Mouse (Mus musculus) WW6 (cell line): Measurements from ENCODE around the gene C1ql1.
A peak's percentile ranks its signal among the peaks of the same experiment; 100 is the strongest.

ENCODE experiments used
- DNase-seq: peaks from one replicate; pipeline ENCODE4 v3.0.0-alpha.2; 2013; ENCODE audit warnings: low read depth, low spot score

The C1ql1 gene

GRCm38 (mm10) chr11:102946265-102946991, at the start of gene C1ql1:
C1ql1 (minus strand) TSS chr11:102946688.
- peak; percentile 89 for DNase-seq

DNA sequence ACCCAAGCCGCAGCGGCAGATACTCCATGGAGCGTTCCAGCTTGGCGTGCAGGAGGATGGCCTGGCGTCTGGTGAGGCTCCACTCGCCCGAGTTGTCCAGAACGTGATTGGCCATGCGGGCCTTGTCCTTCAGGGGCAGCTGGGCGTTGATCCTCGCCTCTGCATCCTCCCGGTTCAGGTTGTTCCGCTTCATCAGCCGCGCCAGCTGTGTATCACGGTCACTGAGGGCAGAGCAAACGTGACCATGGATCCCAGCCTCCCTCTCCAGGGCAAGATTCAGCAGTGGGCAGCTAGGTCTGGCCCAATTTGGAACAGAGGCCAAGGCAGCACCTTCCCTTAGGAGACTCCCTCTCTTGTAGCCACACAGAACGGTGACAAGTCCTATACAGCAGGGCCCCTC, 48.5 kb upstream of the C1ql1 start:
- no peak for DNase-seq

DNA sequence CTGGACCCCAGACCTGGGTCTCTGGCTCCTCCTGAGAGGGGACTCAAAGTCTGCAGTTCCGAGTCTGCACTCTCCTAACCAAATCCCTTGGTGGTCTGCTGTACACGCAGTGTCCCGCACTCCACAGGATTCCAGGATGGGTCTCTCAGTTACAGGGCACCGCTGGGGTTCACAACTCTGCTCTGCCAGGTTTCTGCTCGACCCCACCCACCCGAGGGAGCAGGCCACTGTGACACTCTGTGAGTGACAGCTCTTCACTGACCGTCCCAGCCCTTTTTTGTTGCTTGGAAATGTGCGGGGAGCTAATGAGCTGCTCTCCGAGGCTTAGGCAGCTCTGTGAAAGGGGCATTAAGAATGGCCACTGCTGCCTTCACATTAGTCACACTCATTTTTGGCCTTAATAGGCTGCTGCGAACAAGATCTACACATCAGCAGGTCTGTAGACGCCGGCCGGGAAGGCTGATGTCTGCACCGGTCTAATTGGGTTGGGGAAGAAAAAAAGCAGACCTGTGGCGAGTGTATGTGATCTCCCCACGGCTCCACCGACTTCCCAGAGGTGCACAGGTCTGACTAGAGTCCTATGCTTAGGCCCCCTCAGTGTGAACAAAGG, 47.0 kb upstream of the C1ql1 start:
- DNase-seq: no peak

- DNase-seq: no peak
Observed at GRCm38 (mm10) chr11:102992940-102993339, 46.5 kb upstream of the C1ql1 start.

DNA sequence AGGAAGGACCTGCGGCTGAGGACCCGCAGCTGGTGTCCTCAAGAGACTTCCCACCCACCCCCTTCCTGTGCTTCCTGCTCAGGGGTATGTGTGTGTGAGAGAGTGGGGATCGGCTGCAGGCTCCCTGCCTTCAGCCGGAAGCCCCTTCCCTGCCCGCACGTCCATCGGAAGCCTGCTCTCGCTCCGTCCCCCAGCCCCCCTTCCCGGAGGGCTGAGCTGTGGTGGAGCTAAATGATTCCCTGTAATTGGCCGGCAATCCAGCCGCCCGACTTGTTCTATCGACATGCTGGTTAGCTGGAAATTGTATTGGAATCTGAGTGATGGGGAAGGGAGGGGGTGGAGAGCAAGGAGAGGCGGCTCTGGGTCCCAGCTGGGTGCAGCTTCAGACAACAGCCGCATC, 45.2 kb upstream of the C1ql1 start:
- DNase-seq: no peak

DNA sequence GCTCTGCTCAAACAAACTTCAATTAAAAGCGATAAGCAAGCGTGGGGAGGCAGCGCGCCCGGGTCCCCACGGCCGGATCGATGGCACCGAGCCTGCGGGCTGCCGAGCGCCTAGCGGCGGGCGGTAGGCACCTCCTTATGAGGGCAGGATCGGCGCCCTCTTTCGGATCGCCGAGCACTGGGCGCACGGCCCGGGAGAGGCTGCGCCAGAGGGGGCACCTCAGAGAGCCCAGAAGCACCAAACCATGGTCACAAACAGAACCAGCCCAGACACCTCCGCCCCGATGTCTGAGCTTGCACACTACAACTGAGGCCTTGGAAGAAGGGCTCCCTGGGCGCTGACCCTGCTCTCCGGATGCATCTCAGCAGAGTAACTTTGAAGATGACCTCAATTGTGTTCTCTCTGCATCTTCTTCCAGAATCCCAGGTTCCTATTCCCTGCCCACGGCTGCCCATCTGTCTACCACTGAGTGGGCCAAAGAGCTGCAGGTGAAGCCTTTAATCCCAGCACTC, 43.7 kb upstream of the C1ql1 start:
- no peak for DNase-seq

GRCm38 (mm10) chr11:102989641-102990151, 43.2 kb upstream of the C1ql1 start:
- DNase-seq: no peak

DNA sequence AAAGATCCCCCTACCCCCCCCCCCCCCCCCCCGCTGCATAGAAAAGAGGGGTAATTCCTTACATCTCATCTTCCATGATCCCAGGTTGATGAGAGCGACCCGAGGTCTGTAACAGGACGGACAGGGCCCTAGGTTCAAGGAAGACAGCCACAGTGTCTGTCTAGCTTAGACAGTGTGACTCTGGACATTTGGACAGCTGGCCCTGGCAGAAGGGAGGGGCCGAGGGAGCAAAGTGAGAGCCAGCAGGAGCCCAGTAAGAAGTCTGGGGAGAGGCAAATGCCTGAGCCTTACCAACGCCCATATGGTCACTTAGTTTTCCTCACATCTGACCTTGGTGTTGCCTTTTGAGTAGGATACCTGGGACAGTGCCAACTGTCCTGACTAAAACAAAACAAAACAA, 38.7 kb upstream of the C1ql1 start:
- no peak for DNase-seq

- no peak for DNase-seq
Observed at GRCm38 (mm10) chr11:102984615-102985014, 38.1 kb upstream of the C1ql1 start.

GRCm38 (mm10) chr11:102984086-102984485, 37.6 kb upstream of the C1ql1 start:
- DNase-seq: no peak

DNA sequence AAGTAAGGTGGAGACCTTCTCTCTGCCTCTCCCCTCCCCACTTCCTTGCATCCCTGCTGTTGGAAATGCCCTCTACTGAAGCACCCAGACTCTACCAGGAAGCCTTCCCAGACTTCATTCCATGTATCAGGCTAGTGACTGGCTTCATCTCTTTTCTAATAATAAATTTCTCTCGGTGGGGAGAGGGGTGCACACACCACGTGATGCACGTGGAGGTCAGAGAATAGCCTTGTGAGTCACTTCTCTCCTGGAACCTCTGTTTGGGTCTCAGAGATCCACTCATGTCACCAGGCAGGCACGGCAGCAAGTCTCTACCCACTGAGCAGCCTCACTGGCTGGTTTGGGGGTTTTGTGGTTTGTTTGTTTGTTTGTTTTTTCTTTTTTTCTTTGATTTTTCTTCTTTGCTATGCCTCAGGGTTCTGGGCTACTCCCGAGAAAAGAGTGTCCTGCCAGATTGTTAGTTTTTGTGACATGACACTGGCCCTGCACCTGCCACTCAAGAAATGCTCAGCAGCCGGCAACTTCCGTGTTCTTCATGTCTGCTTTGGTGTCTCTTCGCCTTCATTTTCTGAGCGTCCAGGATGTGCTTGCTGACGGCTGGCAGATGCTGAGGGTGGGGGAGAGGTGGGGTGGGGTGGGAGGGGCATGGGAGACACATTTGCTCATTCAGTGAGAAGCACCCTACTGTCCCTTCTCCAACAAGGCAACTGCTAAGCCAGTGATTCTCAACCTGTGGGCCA, 34.8 kb upstream of the C1ql1 start:
- DNase-seq: no peak

DNA sequence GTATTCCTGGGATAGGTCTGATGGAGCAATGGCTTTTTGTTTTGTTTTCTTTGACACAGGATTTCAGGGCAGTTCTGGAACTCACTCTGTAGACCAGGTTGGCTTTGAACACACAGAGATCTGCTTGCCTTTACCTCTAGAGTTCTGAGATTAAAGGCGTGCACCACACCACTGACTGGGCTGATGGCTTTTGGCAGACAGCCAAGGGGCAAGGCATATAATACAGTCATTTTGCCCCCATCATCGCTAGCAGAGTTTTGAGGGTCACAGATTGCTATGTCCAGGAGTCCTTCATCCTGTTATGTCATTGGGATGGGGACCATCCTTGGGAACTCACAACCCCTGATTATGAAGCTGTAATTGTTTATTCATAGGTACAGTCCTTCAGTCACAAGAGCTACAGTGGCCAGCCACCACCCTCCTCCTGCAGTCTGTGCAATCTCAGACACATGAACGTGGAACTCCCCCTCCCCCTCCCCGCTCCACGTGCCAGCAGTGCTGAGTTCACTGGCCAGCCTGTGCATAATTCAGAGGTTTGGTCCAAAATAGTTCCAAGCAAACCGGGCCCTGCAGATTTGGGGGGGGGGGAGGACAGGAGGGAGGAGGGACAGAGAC, 31.7 kb upstream of the C1ql1 start:
- no peak for DNase-seq

DNA sequence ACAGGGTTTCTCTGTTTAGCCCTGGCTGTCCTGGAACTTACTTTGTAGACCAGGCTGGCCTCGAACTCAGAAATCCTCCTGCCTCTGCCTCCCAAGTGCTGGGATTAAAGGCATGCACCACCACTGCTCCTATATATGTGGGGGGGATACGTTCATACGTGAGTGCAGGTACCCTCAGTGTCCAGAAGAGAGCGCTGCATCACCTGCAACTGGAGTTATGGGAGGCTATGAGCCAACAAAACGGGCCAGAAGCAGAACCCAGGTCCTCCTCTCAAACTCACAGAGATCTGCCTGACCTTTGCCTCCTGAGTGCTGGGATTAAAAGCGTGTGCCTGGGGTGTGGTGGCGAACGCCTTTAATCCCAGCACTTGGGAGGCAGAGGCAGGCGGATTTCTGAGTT, 29.5 kb upstream of the C1ql1 start:
- DNase-seq: peak; percentile 69

DNA sequence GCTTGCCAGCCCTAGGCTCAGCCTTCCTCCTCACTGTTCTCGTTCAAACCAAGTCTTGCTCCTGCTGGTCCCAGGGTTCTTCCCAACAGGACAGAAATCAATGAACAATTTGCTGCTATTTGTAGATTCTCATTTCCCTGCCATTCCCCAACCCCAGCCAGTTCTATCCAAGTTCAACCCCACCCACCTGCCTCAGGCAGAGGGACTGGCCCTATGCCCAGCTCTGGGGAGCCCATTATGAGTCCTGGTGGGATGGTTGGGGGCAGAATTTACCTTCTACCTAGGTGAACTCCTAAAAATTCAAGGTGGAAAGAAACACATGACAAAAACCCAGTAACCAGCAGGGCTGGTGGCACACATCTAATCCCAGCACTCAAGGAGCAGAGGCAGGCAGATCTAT, 25.8 kb upstream of the C1ql1 start:
- no peak for DNase-seq

GRCm38 (mm10) chr11:102971604-102972003, 25.1 kb upstream of the C1ql1 start:
- no peak for DNase-seq

DNA sequence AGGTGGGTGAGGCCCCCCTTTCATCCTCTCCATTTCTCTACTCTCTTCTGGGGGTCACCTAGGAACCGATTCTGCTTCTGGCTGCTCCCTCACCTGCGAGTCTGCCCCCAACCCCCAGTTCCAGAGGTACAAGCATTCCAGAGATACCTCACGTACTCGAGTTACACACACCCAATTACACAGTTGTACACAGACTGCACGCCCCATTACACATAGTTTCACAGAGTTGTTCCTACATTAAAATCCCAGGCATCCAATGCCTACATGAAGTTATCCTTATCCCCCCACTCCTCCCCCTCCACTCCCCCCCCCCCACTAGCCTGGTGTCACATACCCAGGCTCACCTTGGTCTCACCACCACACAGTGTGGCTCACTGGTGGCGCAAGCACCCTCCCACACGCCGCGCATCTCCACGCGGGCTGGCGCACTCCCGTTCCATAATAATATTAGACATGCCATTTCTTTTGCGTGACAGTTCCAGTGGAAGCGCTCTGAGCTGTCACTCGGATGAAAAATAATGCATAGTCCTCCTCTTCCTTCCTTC, 18.1 kb upstream of the C1ql1 start:
- DNase-seq: no peak

DNA sequence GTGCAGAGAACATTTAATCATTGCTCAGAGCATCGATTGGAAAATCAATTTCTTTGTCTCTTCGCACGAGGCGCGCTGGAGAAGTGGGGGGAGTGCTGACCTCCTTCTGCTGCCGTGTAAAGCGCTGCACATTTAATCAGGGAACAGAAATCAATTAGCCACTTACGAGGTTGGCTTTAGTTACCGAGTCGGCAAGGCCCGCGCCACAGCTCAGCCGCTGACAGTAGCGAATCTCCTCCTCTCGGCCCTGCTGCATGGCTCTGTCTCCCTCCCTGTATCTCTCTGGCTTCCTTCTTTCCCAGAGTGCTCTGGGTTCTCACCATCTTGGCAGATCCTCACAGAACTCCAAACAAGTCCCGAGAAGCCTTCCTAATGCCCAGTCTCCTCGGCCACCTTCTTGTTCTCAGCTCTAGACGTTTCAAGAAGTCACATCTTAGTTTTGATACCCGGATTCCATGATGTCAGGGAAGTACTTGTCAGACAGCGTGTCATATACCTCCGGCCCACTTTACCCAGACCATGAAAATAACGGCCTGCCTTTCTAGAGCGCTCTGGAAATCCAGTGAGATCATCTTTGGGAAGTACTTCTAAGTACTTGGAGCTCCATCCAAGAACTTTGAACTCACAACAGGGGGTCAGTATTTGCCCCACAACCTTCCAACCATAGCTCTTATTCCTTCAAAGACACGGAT, 17.5 kb upstream of the C1ql1 start:
- DNase-seq: no peak

GRCm38 (mm10) chr11:102963246-102963854, 16.9 kb upstream of the C1ql1 start:
- no peak for DNase-seq

GRCm38 (mm10) chr11:102962861-102963245, 16.4 kb upstream of the C1ql1 start:
- DNase-seq: no peak

- no peak for DNase-seq
Observed at GRCm38 (mm10) chr11:102961082-102961481, 14.6 kb upstream of the C1ql1 start.

DNA sequence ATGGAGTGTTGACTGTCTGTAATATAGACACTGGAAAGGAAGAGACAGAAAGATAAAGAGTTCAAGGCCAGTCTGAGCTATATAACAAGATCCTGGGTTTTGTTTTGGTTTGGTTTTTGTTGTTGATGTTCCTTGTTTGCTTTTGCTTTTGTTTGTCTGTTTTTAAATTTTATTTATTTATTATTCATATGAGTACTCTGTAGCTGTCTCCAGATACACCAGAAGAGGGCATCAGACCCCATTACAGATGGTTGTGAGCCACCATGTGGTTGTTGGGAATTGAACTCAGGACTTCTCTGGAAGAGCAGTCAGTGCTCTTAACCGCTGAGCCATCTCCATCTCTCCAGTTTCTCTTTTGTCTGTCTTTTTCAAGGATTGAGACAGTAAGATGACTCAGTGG, 12.4 kb upstream of the C1ql1 start:
- DNase-seq: no peak
